Mouse (Mus musculus): Measurements from ENCODE around the gene Pcgf6. TPM values are rescaled to one million over a fixed set of nuclear protein-coding genes. Genes with fewer than 3 reads are reported as not detected.
"Not testable (repeated sequence)": the region's sequence is repeated elsewhere in the genome, so short reads cannot be mapped to it uniquely, and the experiment has no call there.

Pcgf6 gene
- polyA plus RNA-seq, 1 experiment from 2014 or later = 33.7 TPM

- Histone ChIP-seq H3K27ac (ENCODE audit: low read depth, low read length) (no peak overlapping the region), H3K4me1 (ENCODE audit: control insufficient read depth, insufficient read depth, low read length) (peaks cover 11% of the 10 kb centered on the region), H3K27me3 (ENCODE audit: control insufficient read depth, insufficient read depth, low read length) (peaks cover 39% of the 10 kb centered on the region), H3K4me3 (ENCODE audit: low read depth, low read length) (no peak overlapping the region), H3K9me3 (ENCODE audit: control insufficient read depth, low read length) (no peaks in the 10 kb centered on the region), H3K36me3 (ENCODE audit: control insufficient read depth, insufficient read depth, low read length) (no peaks in the 10 kb centered on the region), H3K4me2 (no peak overlapping the region; the same call in 1 of the 2 replicates), H3K9ac (ENCODE audit: low read length) (no peak overlapping the region)
- no peak for ATAC-seq (ENCODE audit: low FRiP score)
- peak; percentile 83 for DNase-seq (ENCODE audit: low spot score, missing footprints)
- 90% methylated on average over 15 of the region's 15 CpGs for WGBS
Observed at GRCm38 (mm10) chr19:47012521-47013130, 38.1 kb downstream of the Pcgf6 start.

- no peak overlapping the region for H3K9ac ChIP-seq (ENCODE audit: low read length)
- H3K27ac ChIP-seq (ENCODE audit: low read depth, low read length) = no peak overlapping the region
- H3K36me3 ChIP-seq (ENCODE audit: control insufficient read depth, insufficient read depth, low read length) = no peaks in the 10 kb centered on the region
- WGBS = 89% methylated on average over 5 of the region's 5 CpGs
- no peaks in the 10 kb centered on the region for H3K9me3 ChIP-seq (ENCODE audit: control insufficient read depth, low read length)
- peaks cover 25% of the 10 kb centered on the region for H3K27me3 ChIP-seq (ENCODE audit: control insufficient read depth, insufficient read depth, low read length)
- H3K4me1 ChIP-seq (ENCODE audit: control insufficient read depth, insufficient read depth, low read length) = peaks cover 5% of the 10 kb centered on the region; the same call in 1 of the 2 replicates
- peak; percentile 64 for DNase-seq (ENCODE audit: low spot score, missing footprints)
- no peak overlapping the region for H3K4me2 ChIP-seq
- H3K4me3 ChIP-seq (ENCODE audit: low read depth, low read length) = no peak overlapping the region
- no peak for ATAC-seq (ENCODE audit: low FRiP score)
Observed at GRCm38 (mm10) chr19:47009943-47010342, 40.8 kb downstream of the Pcgf6 start.

- H3K36me3 ChIP-seq (ENCODE audit: control insufficient read depth, insufficient read depth, low read length) = no peaks in the 10 kb centered on the region
- no peak overlapping the region for H3K4me2 ChIP-seq
- H3K4me3 ChIP-seq (ENCODE audit: low read depth, low read length) = no peak overlapping the region
- H3K9ac ChIP-seq (ENCODE audit: low read length) = no peak overlapping the region
- no peak for ATAC-seq (ENCODE audit: low FRiP score)
- no peaks in the 10 kb centered on the region; the same call in 1 of the 2 replicates for H3K4me1 ChIP-seq (ENCODE audit: control insufficient read depth, insufficient read depth, low read length)
- H3K9me3 ChIP-seq (ENCODE audit: control insufficient read depth, low read length) = no peaks in the 10 kb centered on the region
- H3K27me3 ChIP-seq (ENCODE audit: control insufficient read depth, insufficient read depth, low read length) = peaks cover 20% of the 10 kb centered on the region
- DNase-seq (ENCODE audit: low spot score, missing footprints) = no peak
- H3K27ac ChIP-seq (ENCODE audit: low read depth, low read length) = no peak overlapping the region
- 89% methylated on average over 7 of the region's 7 CpGs for WGBS
Observed at GRCm38 (mm10) chr19:47009420-47009819, 41.3 kb downstream of the Pcgf6 start.

- ATAC-seq (ENCODE audit: low FRiP score) (no peak), DNase-seq (ENCODE audit: low spot score, missing footprints) (peak; percentile 83)
- Histone ChIP-seq H3K27me3 (ENCODE audit: control insufficient read depth, insufficient read depth, low read length) (no peaks in the 10 kb centered on the region), H3K4me1 (ENCODE audit: control insufficient read depth, insufficient read depth, low read length) (no peaks in the 10 kb centered on the region), H3K4me2 (no peak overlapping the region), H3K9me3 (ENCODE audit: control insufficient read depth, low read length) (no peaks in the 10 kb centered on the region), H3K27ac (ENCODE audit: low read depth, low read length) (no peak overlapping the region), H3K4me3 (ENCODE audit: low read depth, low read length) (no peak overlapping the region), H3K36me3 (ENCODE audit: control insufficient read depth, insufficient read depth, low read length) (no peaks in the 10 kb centered on the region), H3K9ac (ENCODE audit: low read length) (no peak overlapping the region)
- WGBS = 2% methylated on average over 4 of the region's 4 CpGs
Observed at GRCm38 (mm10) chr19:47006321-47006720, 44.4 kb downstream of the Pcgf6 start.

GRCm38 (mm10) chr19:47005873-47006272 is 44.8 kb downstream of the Pcgf6 start:
- Histone ChIP-seq H3K9ac (ENCODE audit: low read length) (no peak overlapping the region), H3K27ac (ENCODE audit: low read depth, low read length) (no peak overlapping the region), H3K36me3 (ENCODE audit: control insufficient read depth, insufficient read depth, low read length) (no peaks in the 10 kb centered on the region), H3K9me3 (ENCODE audit: control insufficient read depth, low read length) (no peaks in the 10 kb centered on the region), H3K4me3 (ENCODE audit: low read depth, low read length) (no peak overlapping the region), H3K4me1 (ENCODE audit: control insufficient read depth, insufficient read depth, low read length) (no peaks in the 10 kb centered on the region), H3K27me3 (ENCODE audit: control insufficient read depth, insufficient read depth, low read length) (no peaks in the 10 kb centered on the region), H3K4me2 (no peak overlapping the region)
- ATAC-seq (ENCODE audit: low FRiP score) = no peak
- DNase-seq (ENCODE audit: low spot score, missing footprints) = peak; percentile 69
- 63% methylated on average over 5 of the region's 5 CpGs for WGBS

GRCm38 (mm10) chr19:47003742-47004511 is 46.8 kb downstream of the Pcgf6 start:
- Histone ChIP-seq H3K4me1 (ENCODE audit: control insufficient read depth, insufficient read depth, low read length) (no peaks in the 10 kb centered on the region), H3K9me3 (ENCODE audit: control insufficient read depth, low read length) (no peaks in the 10 kb centered on the region), H3K4me2 (no peak overlapping the region), H3K4me3 (ENCODE audit: low read depth, low read length) (no peak overlapping the region), H3K9ac (ENCODE audit: low read length) (no peak overlapping the region), H3K27me3 (ENCODE audit: control insufficient read depth, insufficient read depth, low read length) (no peaks in the 10 kb centered on the region), H3K27ac (ENCODE audit: low read depth, low read length) (no peak overlapping the region), H3K36me3 (ENCODE audit: control insufficient read depth, insufficient read depth, low read length) (no peaks in the 10 kb centered on the region)
- ATAC-seq (ENCODE audit: low FRiP score) = no peak
- peak; percentile 21 for DNase-seq (ENCODE audit: low spot score, missing footprints)
- WGBS = 80% methylated on average over 6 of the region's 6 CpGs

GRCm38 (mm10) chr19:47000357-47000756 is 50.3 kb downstream of the Pcgf6 start:
- ATAC-seq (ENCODE audit: low FRiP score); H3K4me2 ChIP-seq; H3K27ac ChIP-seq (ENCODE audit: low read depth, low read length); H3K9me3 ChIP-seq (ENCODE audit: control insufficient read depth, low read length); H3K36me3 ChIP-seq (ENCODE audit: control insufficient read depth, insufficient read depth, low read length); H3K4me3 ChIP-seq (ENCODE audit: low read depth, low read length); H3K4me1 ChIP-seq (ENCODE audit: control insufficient read depth, insufficient read depth, low read length); H3K9ac ChIP-seq (ENCODE audit: low read length); H3K27me3 ChIP-seq (ENCODE audit: control insufficient read depth, insufficient read depth, low read length): not testable (repeated sequence)
- WGBS = 76% methylated on average over 2 of the region's 3 CpGs
- peak; percentile 19 for DNase-seq (ENCODE audit: low spot score, missing footprints)

GRCm38 (mm10) chr19:46999753-47000152 is 51.0 kb downstream of the Pcgf6 start:
- Histone ChIP-seq H3K9ac (ENCODE audit: low read length) (no peak overlapping the region), H3K36me3 (ENCODE audit: control insufficient read depth, insufficient read depth, low read length) (no peaks in the 10 kb centered on the region), H3K9me3 (ENCODE audit: control insufficient read depth, low read length) (no peaks in the 10 kb centered on the region), H3K27ac (ENCODE audit: low read depth, low read length) (no peak overlapping the region), H3K4me3 (ENCODE audit: low read depth, low read length) (no peak overlapping the region), H3K4me2 (no peak overlapping the region), H3K27me3 (ENCODE audit: control insufficient read depth, insufficient read depth, low read length) (no peaks in the 10 kb centered on the region), H3K4me1 (ENCODE audit: control insufficient read depth, insufficient read depth, low read length) (no peaks in the 10 kb centered on the region)
- no peak for ATAC-seq (ENCODE audit: low FRiP score)
- 86% methylated on average over 6 of the region's 6 CpGs for WGBS
- peak; percentile 47 for DNase-seq (ENCODE audit: low spot score, missing footprints)

GRCm38 (mm10) chr19:46998953-46999352 is 51.8 kb downstream of the Pcgf6 start:
- no peaks in the 10 kb centered on the region for H3K27me3 ChIP-seq (ENCODE audit: control insufficient read depth, insufficient read depth, low read length)
- H3K4me3 ChIP-seq (ENCODE audit: low read depth, low read length) = no peak overlapping the region
- ATAC-seq (ENCODE audit: low FRiP score) = no peak
- H3K9me3 ChIP-seq (ENCODE audit: control insufficient read depth, low read length) = no peaks in the 10 kb centered on the region
- no peak overlapping the region for H3K9ac ChIP-seq (ENCODE audit: low read length)
- no peak overlapping the region for H3K4me2 ChIP-seq
- no peak overlapping the region for H3K27ac ChIP-seq (ENCODE audit: low read depth, low read length)
- no peaks in the 10 kb centered on the region for H3K4me1 ChIP-seq (ENCODE audit: control insufficient read depth, insufficient read depth, low read length)
- no peaks in the 10 kb centered on the region for H3K36me3 ChIP-seq (ENCODE audit: control insufficient read depth, insufficient read depth, low read length)
- 84% methylated on average over 4 of the region's 4 CpGs for WGBS
- no peak for DNase-seq (ENCODE audit: low spot score, missing footprints)
